Mouse (Mus musculus): Measurements from ENCODE around the gene Ufsp1.

DNA sequence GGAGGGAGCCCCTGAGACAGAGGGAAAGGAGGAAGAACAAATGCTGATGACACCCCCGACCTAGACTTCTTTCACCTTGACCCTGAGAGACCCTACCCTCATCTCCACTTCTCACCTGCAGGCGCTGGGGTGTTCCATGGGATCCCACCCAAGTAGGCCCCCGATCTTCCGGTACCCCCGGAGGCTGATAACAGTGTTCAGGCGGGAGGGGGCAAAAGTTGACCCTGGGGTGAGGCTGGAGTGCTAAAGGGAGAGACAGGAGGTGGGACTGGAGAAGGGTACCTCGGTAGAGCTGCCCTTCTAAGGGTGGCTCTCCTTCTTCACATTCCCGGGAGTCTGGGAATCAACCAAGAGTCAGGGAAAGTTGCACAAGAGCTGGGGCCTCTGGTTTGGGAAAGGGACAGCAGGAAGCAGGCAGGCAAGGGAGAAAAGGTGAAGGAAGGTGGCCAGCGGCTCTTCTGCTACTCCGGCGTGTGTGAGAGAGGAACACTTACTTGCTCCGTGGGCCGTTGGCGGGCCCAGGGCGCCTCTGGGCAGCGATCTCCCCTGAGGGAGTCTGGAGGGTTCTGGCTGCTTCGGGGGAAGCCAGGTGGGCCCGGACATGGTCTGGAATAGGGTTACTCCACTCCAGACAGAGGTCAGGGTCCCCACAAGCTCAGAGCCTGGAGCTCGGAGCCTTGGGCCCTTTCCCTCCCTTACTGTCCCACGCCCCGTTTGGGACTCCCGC is 19.2 kb downstream of the Ufsp1 start:
- TF ChIP-seq CTCF (IDR thresholded peaks at IDR 0.05; ENCODE audit: low read depth): no peak
- TF ChIP-seq EP300 (IDR thresholded peaks at IDR 0.05; ENCODE audit: low read depth): no peak

Measured in liver, embryonic 14.5 days (tissue).